Mouse (Mus musculus) A20 (cell line): ENCODE measurements around the gene Mthfd1l.
"Not testable (repeated sequence)": the region's sequence is repeated elsewhere in the genome, so short reads cannot be mapped to it uniquely, and the experiment has no call there.

Source experiments
- DNase-seq: peaks from one replicate; pipeline ENCODE4 v3.0.0-alpha.2; 2011; ENCODE audit warnings: low read depth, low spot score

The Mthfd1l gene

GRCm38 (mm10) chr10:4041691-4042090 is 68.8 kb downstream of the Mthfd1l start:
- DNase-seq, result peak; percentile 26

- no peak for DNase-seq
These were observed 71.5 kb downstream of the Mthfd1l start for GRCm38 (mm10) chr10:4044421-4044820.

GRCm38 (mm10) chr10:4046496-4046895 is 73.6 kb downstream of the Mthfd1l start:
- DNase-seq, result no peak

- no peak for DNase-seq
These were observed 74.7 kb downstream of the Mthfd1l start for GRCm38 (mm10) chr10:4047666-4048065.

- DNase-seq, result no peak
These were observed 77.3 kb downstream of the Mthfd1l start for GRCm38 (mm10) chr10:4050236-4050635.

- DNase-seq, result no peak
These were observed 79.8 kb downstream of the Mthfd1l start for GRCm38 (mm10) chr10:4052711-4053110.

- DNase-seq, result no peak
These were observed 80.6 kb downstream of the Mthfd1l start for GRCm38 (mm10) chr10:4053278-4054061.

GRCm38 (mm10) chr10:4054589-4054988 is 81.7 kb downstream of the Mthfd1l start:
- DNase-seq, result no peak

GRCm38 (mm10) chr10:4057397-4057796 is 84.5 kb downstream of the Mthfd1l start:
- no peak for DNase-seq

- no peak for DNase-seq
These were observed 84.9 kb downstream of the Mthfd1l start for GRCm38 (mm10) chr10:4057832-4058231.

GRCm38 (mm10) chr10:4061071-4061987 is 88.4 kb downstream of the Mthfd1l start:
- no peak for DNase-seq

GRCm38 (mm10) chr10:4063537-4063936 is 90.6 kb downstream of the Mthfd1l start:
- no peak for DNase-seq

GRCm38 (mm10) chr10:4065295-4066084 is 92.6 kb downstream of the Mthfd1l start:
- no peak for DNase-seq

- DNase-seq, result no peak
These were observed 96.4 kb downstream of the Mthfd1l start for GRCm38 (mm10) chr10:4069258-4069826.

GRCm38 (mm10) chr10:4070061-4070460 is 97.1 kb downstream of the Mthfd1l start:
- no peak for DNase-seq

GRCm38 (mm10) chr10:4071069-4071844 is 98.3 kb downstream of the Mthfd1l start:
- no peak for DNase-seq

GRCm38 (mm10) chr10:4071845-4072345 is 99.0 kb downstream of the Mthfd1l start:
- no peak for DNase-seq

- DNase-seq, result not testable (repeated sequence)
These were observed 99.6 kb downstream of the Mthfd1l start for GRCm38 (mm10) chr10:4072491-4072890.

- no peak for DNase-seq
These were observed 105.4 kb downstream of the Mthfd1l start for GRCm38 (mm10) chr10:4078220-4078840.
